9 mouse cellular contexts compared by ENCODE assay signal in genomic region chr9:101689532-101690401, GRCm38 (mm10).
DNase-seq lines count a peak whose midpoint lies in the region; ATAC-seq lines count a peak whose summit lies in the region.
"Had no signal": no experiment of that assay in that cellular context is flagged by ENCODE, and none has a peak within 500 bp of the region (broad histone marks: within the 10 kb centered on the region; RNA-seq: fewer than 3 reads in every experiment).

No protein-coding gene starts in this region.

- H3K4me3 ChIP-seq in intestine, embryonic 14.5 days (ENCODE audit: low read depth, low read length), result no peak overlapping the region
- H3K4me3 ChIP-seq in intestine, embryonic 15.5 days (replicated peaks), result no peak overlapping the region
- H3K4me3 ChIP-seq in kidney, embryonic 15.5 days (replicated peaks), result no peak overlapping the region
- H3K4me3 ChIP-seq in limb, embryonic 12.5 days (replicated peaks), result no peak overlapping the region

- H3K9ac ChIP-seq in intestine, embryonic 14.5 days (ENCODE audit: low read length), result no peak overlapping the region
- no peak overlapping the region for H3K9ac ChIP-seq in intestine, embryonic 15.5 days
- H3K9ac ChIP-seq in kidney, embryonic 15.5 days, result no peak overlapping the region
- no peak overlapping the region for H3K9ac ChIP-seq in limb, embryonic 12.5 days (replicated peaks)

- WGBS in intestine, embryonic 14.5 days, result 12% methylated on average over 11 of the region's 11 CpGs
- 14% methylated on average over 11 of the region's 11 CpGs for WGBS in intestine, embryonic 15.5 days
- WGBS in kidney, embryonic 15.5 days, result 6% methylated on average over 11 of the region's 11 CpGs
- WGBS in limb, embryonic 12.5 days, result 12% methylated on average over 11 of the region's 11 CpGs

- H3K9me3 ChIP-seq in intestine, embryonic 14.5 days (ENCODE audit: control insufficient read depth, low read length), result no peaks in the 10 kb centered on the region
- H3K9me3 ChIP-seq in intestine, embryonic 15.5 days, result no peaks in the 10 kb centered on the region
- no peaks in the 10 kb centered on the region for H3K9me3 ChIP-seq in kidney, embryonic 15.5 days (replicated peaks)
- H3K9me3 ChIP-seq in limb, embryonic 12.5 days, result no peaks in the 10 kb centered on the region

- ATAC-seq in intestine, embryonic 14.5 days (replicated peaks; ENCODE audit: low FRiP score, low TSS enrichment, low read depth), result peak; percentile 66; the same call in 1 of the 2 replicates
- no peak for ATAC-seq in intestine, embryonic 15.5 days
- 0 out of 2 replicates have a peak, but pooled peaks have one; percentile 46 for ATAC-seq in kidney, embryonic 15.5 days (replicated peaks; ENCODE audit: low FRiP score)
- ATAC-seq in limb, embryonic 12.5 days (ENCODE audit: insufficient number of reproducible peaks, insufficient read depth, low FRiP score, low TSS enrichment, low read depth), result no peak

- H3K4me2 ChIP-seq in intestine, embryonic 14.5 days (ENCODE audit: low read length), result peak overlapping the region; percentile 39
- H3K4me2 ChIP-seq in intestine, embryonic 15.5 days (replicated peaks), result no peak overlapping the region
- peak overlapping the region; percentile 34 for H3K4me2 ChIP-seq in kidney, embryonic 15.5 days
- peak overlapping the region; percentile 49 for H3K4me2 ChIP-seq in limb, embryonic 12.5 days

- H3K4me1 ChIP-seq in intestine, embryonic 14.5 days (replicated peaks; ENCODE audit: control insufficient read depth, insufficient read depth, low read length), result no peaks in the 10 kb centered on the region; the same call in 1 of the 2 replicates
- no peaks in the 10 kb centered on the region for H3K4me1 ChIP-seq in intestine, embryonic 15.5 days (replicated peaks)
- peaks cover 7% of the 10 kb centered on the region for H3K4me1 ChIP-seq in kidney, embryonic 15.5 days
- no peaks in the 10 kb centered on the region for H3K4me1 ChIP-seq in limb, embryonic 12.5 days (replicated peaks)

- H3K27ac ChIP-seq in intestine, embryonic 14.5 days (ENCODE audit: low read depth), result no peak overlapping the region
- H3K27ac ChIP-seq in intestine, embryonic 15.5 days, result no peak overlapping the region
- H3K27ac ChIP-seq in kidney, embryonic 15.5 days, result no peak overlapping the region
- no peak overlapping the region for H3K27ac ChIP-seq in limb, embryonic 12.5 days

- no peaks in the 10 kb centered on the region; the same call in 1 of the 2 replicates for H3K27me3 ChIP-seq in intestine, embryonic 14.5 days (replicated peaks; ENCODE audit: control insufficient read depth, insufficient read depth, low read length)
- no peaks in the 10 kb centered on the region for H3K27me3 ChIP-seq in intestine, embryonic 15.5 days (replicated peaks)
- H3K27me3 ChIP-seq in kidney, embryonic 15.5 days, result peaks cover 35% of the 10 kb centered on the region
- peaks cover 25% of the 10 kb centered on the region for H3K27me3 ChIP-seq in limb, embryonic 12.5 days
- H3K27me3 ChIP-seq: CH12.LX had no signal

- DNase-seq in intestine, embryonic 14.5 days (ENCODE audit: low spot score), result peak; percentile 99
- DNase-seq in embryo, embryonic 9.5 days (ENCODE audit: extremely low spot score), result peak; percentile 92
- DNase-seq in gastrocnemius, postnatal 4 days (ENCODE audit: low spot score in 2 of 2), result peak; percentile 74 to 79
- DNase-seq in neural tube, embryonic 10.5 days (ENCODE audit: extremely low spot score, low spot score), result peak; percentile 97
- peak; percentile 95 for DNase-seq in testis, postnatal 10 days (ENCODE audit: low spot score)

- no peaks in the 10 kb centered on the region for H3K36me3 ChIP-seq in intestine, embryonic 14.5 days (ENCODE audit: control insufficient read depth, insufficient read depth, low read length)
- no peaks in the 10 kb centered on the region for H3K36me3 ChIP-seq in intestine, embryonic 15.5 days
- no peaks in the 10 kb centered on the region for H3K36me3 ChIP-seq in kidney, embryonic 15.5 days
- no peaks in the 10 kb centered on the region for H3K36me3 ChIP-seq in limb, embryonic 12.5 days

Comparison
In these comparisons a context has a peak if more than half of its experiments do, and no peak if none do; other contexts are left out.
1. ATAC-seq: peak in intestine, embryonic 14.5 days (single experiment) and kidney, embryonic 15.5 days (single experiment); none in intestine, embryonic 15.5 days (single experiment) and limb, embryonic 12.5 days (single experiment).
2. Peak in every context shown above with its lines, with median percentiles within 50 percentile points of each other: DNase-seq.